Mouse (Mus musculus): ENCODE measurements around the gene Tars2. TPM values are rescaled to one million over a fixed set of nuclear protein-coding genes. Genes with fewer than 3 reads are reported as not detected.
"Not testable (repeated sequence)": the region's sequence is repeated elsewhere in the genome, so short reads cannot be mapped to it uniquely, and the experiment has no call there.

Gene Tars2
- total RNA-seq (2014; fragmentation: Nextera tagmentation) (47.2 and 69.0 TPM in 2 replicates), total RNA-seq (2017) (52.3 and 56.6 TPM in 2 replicates), polyA plus RNA-seq (2012) (38.3 and 69.7 TPM in 2 replicates)

GRCm38 (mm10) chr3:95760106-95760505, at the start of gene Tars2:
Gene Tars2 (minus strand): TSS chr3:95760206.
- no peak for TF ChIP-seq POLR2AphosphoS5 (IDR thresholded peaks at IDR 0.05; ENCODE audit: insufficient replicate concordance, low read depth, low read length)
- no peak for ATAC-seq (ENCODE audit: extremely low read depth, insufficient number of reproducible peaks, low FRiP score, poor library complexity, severe bottlenecking)

GRCm38 (mm10) chr3:95808384-95808783, 48.4 kb upstream of the Tars2 start:
- Histone ChIP-seq H3K36me3 (replicated peaks) (peaks cover 56% of the 10 kb centered on the region), H3K9me3 (replicated peaks) (no peaks in the 10 kb centered on the region), H3K4me3 (ENCODE audit: low read depth, low read length) (no peak overlapping the region), H3K4me1 (ENCODE audit: insufficient read depth, low read depth, low read length) (peaks cover 25% of the 10 kb centered on the region), H3K27me3 (ENCODE audit: insufficient read depth, low read length) (no peaks in the 10 kb centered on the region)
- TF ChIP-seq GATA2 (IDR thresholded peaks at IDR 0.05; ENCODE audit: borderline replicate concordance, low read depth, low read length) (no peak), GATA1 (IDR thresholded peaks at IDR 0.05; ENCODE audit: borderline replicate concordance, low read length) (no peak), CTCF (IDR thresholded peaks at IDR 0.05; ENCODE audit: low read depth, low read length) (no peak), TAL1 (conservative IDR thresholded peaks at IDR 0.05; ENCODE audit: low read depth, low read length) (no peak), POLR2AphosphoS5 (IDR thresholded peaks at IDR 0.05; ENCODE audit: insufficient replicate concordance, low read depth, low read length) (no peak)
- DNase-seq (ENCODE audit: low spot score) (no peak), ATAC-seq (ENCODE audit: extremely low read depth, insufficient number of reproducible peaks, low FRiP score, poor library complexity, severe bottlenecking) (no peak)

More at GRCm38 (mm10) chr3:95760106-95760505, at the start of gene Tars2:
- Histone ChIP-seq H3K4me1 (ENCODE audit: insufficient read depth, low read depth, low read length) (peaks cover 7% of the 10 kb centered on the region), H3K9me3 (replicated peaks) (no peaks in the 10 kb centered on the region), H3K4me3 (ENCODE audit: low read depth, low read length) (no peak within 1 kb of the TSS), H3K36me3 (replicated peaks) (peaks cover 37% of the 10 kb centered on the region), H3K27me3 (ENCODE audit: insufficient read depth, low read length) (no peaks in the 10 kb centered on the region)
- no peak for DNase-seq (ENCODE audit: low spot score)

- Histone ChIP-seq H3K4me1 (ENCODE audit: insufficient read depth, low read depth, low read length) (peaks cover 30% of the 10 kb centered on the region), H3K36me3 (replicated peaks) (peaks cover 57% of the 10 kb centered on the region)
- H3K9me3 ChIP-seq (replicated peaks); H3K4me3 ChIP-seq (ENCODE audit: low read depth, low read length); ATAC-seq (ENCODE audit: extremely low read depth, insufficient number of reproducible peaks, low FRiP score, poor library complexity, severe bottlenecking); DNase-seq (ENCODE audit: low spot score); H3K27me3 ChIP-seq (ENCODE audit: insufficient read depth, low read length): not testable (repeated sequence)
Observed at GRCm38 (mm10) chr3:95807630-95808029, 47.6 kb upstream of the Tars2 start.

GRCm38 (mm10) chr3:95806677-95807076, 46.7 kb upstream of the Tars2 start:
- Histone ChIP-seq H3K4me1 (ENCODE audit: insufficient read depth, low read depth, low read length) (peaks cover 31% of the 10 kb centered on the region), H3K36me3 (replicated peaks) (peaks cover 57% of the 10 kb centered on the region), H3K4me3 (ENCODE audit: low read depth, low read length) (no peak overlapping the region), H3K9me3 (replicated peaks) (no peaks in the 10 kb centered on the region), H3K27me3 (ENCODE audit: insufficient read depth, low read length) (no peaks in the 10 kb centered on the region)
- TF ChIP-seq GATA1 (IDR thresholded peaks at IDR 0.05; ENCODE audit: borderline replicate concordance, low read length), result no peak
- TF ChIP-seq POLR2AphosphoS5 (IDR thresholded peaks at IDR 0.05; ENCODE audit: insufficient replicate concordance, low read depth, low read length), result no peak
- no peak for TF ChIP-seq CTCF (IDR thresholded peaks at IDR 0.05; ENCODE audit: low read depth, low read length)
- TF ChIP-seq TAL1 (conservative IDR thresholded peaks at IDR 0.05; ENCODE audit: low read depth, low read length), result no peak
- no peak for TF ChIP-seq GATA2 (IDR thresholded peaks at IDR 0.05; ENCODE audit: borderline replicate concordance, low read depth, low read length)
- DNase-seq (ENCODE audit: low spot score), result no peak
- no peak for ATAC-seq (ENCODE audit: extremely low read depth, insufficient number of reproducible peaks, low FRiP score, poor library complexity, severe bottlenecking)

GRCm38 (mm10) chr3:95803851-95804250, 43.8 kb upstream of the Tars2 start:
- ATAC-seq (ENCODE audit: extremely low read depth, insufficient number of reproducible peaks, low FRiP score, poor library complexity, severe bottlenecking) (no peak), DNase-seq (ENCODE audit: low spot score) (no peak)
- Histone ChIP-seq H3K9me3 (replicated peaks) (no peaks in the 10 kb centered on the region), H3K36me3 (replicated peaks) (peaks cover 68% of the 10 kb centered on the region), H3K4me3 (ENCODE audit: low read depth, low read length) (no peak overlapping the region), H3K4me1 (ENCODE audit: insufficient read depth, low read depth, low read length) (peaks cover 15% of the 10 kb centered on the region), H3K27me3 (ENCODE audit: insufficient read depth, low read length) (no peaks in the 10 kb centered on the region)
- TF ChIP-seq POLR2AphosphoS5 (IDR thresholded peaks at IDR 0.05; ENCODE audit: insufficient replicate concordance, low read depth, low read length) (no peak), CTCF (IDR thresholded peaks at IDR 0.05; ENCODE audit: low read depth, low read length) (no peak), GATA2 (IDR thresholded peaks at IDR 0.05; ENCODE audit: borderline replicate concordance, low read depth, low read length) (no peak), TAL1 (conservative IDR thresholded peaks at IDR 0.05; ENCODE audit: low read depth, low read length) (no peak), GATA1 (IDR thresholded peaks at IDR 0.05; ENCODE audit: borderline replicate concordance, low read length) (no peak)

- no peak overlapping the region for H3K4me3 ChIP-seq (ENCODE audit: low read depth, low read length)
- no peaks in the 10 kb centered on the region for H3K27me3 ChIP-seq (ENCODE audit: insufficient read depth, low read length)
- DNase-seq (ENCODE audit: low spot score) (no peak), ATAC-seq (ENCODE audit: extremely low read depth, insufficient number of reproducible peaks, low FRiP score, poor library complexity, severe bottlenecking) (no peak)
- H3K9me3 ChIP-seq (replicated peaks), result no peaks in the 10 kb centered on the region
- H3K36me3 ChIP-seq (replicated peaks), result peaks cover 56% of the 10 kb centered on the region
- peaks cover 18% of the 10 kb centered on the region for H3K4me1 ChIP-seq (ENCODE audit: insufficient read depth, low read depth, low read length)
- TF ChIP-seq GATA1 (IDR thresholded peaks at IDR 0.05; ENCODE audit: borderline replicate concordance, low read length) (no peak), CTCF (IDR thresholded peaks at IDR 0.05; ENCODE audit: low read depth, low read length) (no peak), POLR2AphosphoS5 (IDR thresholded peaks at IDR 0.05; ENCODE audit: insufficient replicate concordance, low read depth, low read length) (no peak), GATA2 (IDR thresholded peaks at IDR 0.05; ENCODE audit: borderline replicate concordance, low read depth, low read length) (no peak), TAL1 (conservative IDR thresholded peaks at IDR 0.05; ENCODE audit: low read depth, low read length) (no peak)
Observed at GRCm38 (mm10) chr3:95798756-95799155, 38.8 kb upstream of the Tars2 start.

- TF ChIP-seq GATA1 (IDR thresholded peaks at IDR 0.05; ENCODE audit: borderline replicate concordance, low read length) (no peak), TAL1 (conservative IDR thresholded peaks at IDR 0.05; ENCODE audit: low read depth, low read length) (no peak), GATA2 (IDR thresholded peaks at IDR 0.05; ENCODE audit: borderline replicate concordance, low read depth, low read length) (no peak), CTCF (IDR thresholded peaks at IDR 0.05; ENCODE audit: low read depth, low read length) (no peak), POLR2AphosphoS5 (IDR thresholded peaks at IDR 0.05; ENCODE audit: insufficient replicate concordance, low read depth, low read length) (no peak)
- Histone ChIP-seq H3K27me3 (ENCODE audit: insufficient read depth, low read length) (no peaks in the 10 kb centered on the region), H3K36me3 (replicated peaks) (peaks cover 34% of the 10 kb centered on the region), H3K4me3 (ENCODE audit: low read depth, low read length) (no peak overlapping the region), H3K4me1 (ENCODE audit: insufficient read depth, low read depth, low read length) (peaks cover 18% of the 10 kb centered on the region), H3K9me3 (replicated peaks) (no peaks in the 10 kb centered on the region)
- DNase-seq (ENCODE audit: low spot score), result no peak
- no peak for ATAC-seq (ENCODE audit: extremely low read depth, insufficient number of reproducible peaks, low FRiP score, poor library complexity, severe bottlenecking)
Observed at GRCm38 (mm10) chr3:95794299-95794698, 34.3 kb upstream of the Tars2 start.

Data from G1E (cell line).